Mouse (Mus musculus): ENCODE data around the gene Mgat5. TPM values are rescaled to one million over a fixed set of nuclear protein-coding genes. Genes with fewer than 3 reads are reported as not detected.

Gene Mgat5
- total and polyA plus RNA-seq, 3 experiments = 0.16 TPM; not detected in 2

GRCm38 (mm10) chr1:127235157-127235556 lies 30.3 kb downstream of the Mgat5 start:
- no peak for DNase-seq (ENCODE audit: low spot score)
- no peak for ATAC-seq (ENCODE audit: extremely low read depth, insufficient number of reproducible peaks, low FRiP score, poor library complexity, severe bottlenecking)
- H3K4me3 ChIP-seq (ENCODE audit: low read depth, low read length) = no peak overlapping the region
- TF ChIP-seq CTCF (IDR thresholded peaks at IDR 0.05; ENCODE audit: low read depth, low read length) (no peak), TAL1 (conservative IDR thresholded peaks at IDR 0.05; ENCODE audit: low read depth, low read length) (no peak), GATA2 (IDR thresholded peaks at IDR 0.05; ENCODE audit: borderline replicate concordance, low read depth, low read length) (no peak), GATA1 (IDR thresholded peaks at IDR 0.05; ENCODE audit: borderline replicate concordance, low read length) (no peak)
- H3K4me1 ChIP-seq (ENCODE audit: insufficient read depth, low read depth, low read length) = no peaks in the 10 kb centered on the region
- H3K27me3 ChIP-seq (ENCODE audit: insufficient read depth, low read length) = no peaks in the 10 kb centered on the region
- H3K36me3 ChIP-seq (replicated peaks) = no peaks in the 10 kb centered on the region
- peaks cover 75% of the 10 kb centered on the region for H3K9me3 ChIP-seq (replicated peaks)

DNA sequence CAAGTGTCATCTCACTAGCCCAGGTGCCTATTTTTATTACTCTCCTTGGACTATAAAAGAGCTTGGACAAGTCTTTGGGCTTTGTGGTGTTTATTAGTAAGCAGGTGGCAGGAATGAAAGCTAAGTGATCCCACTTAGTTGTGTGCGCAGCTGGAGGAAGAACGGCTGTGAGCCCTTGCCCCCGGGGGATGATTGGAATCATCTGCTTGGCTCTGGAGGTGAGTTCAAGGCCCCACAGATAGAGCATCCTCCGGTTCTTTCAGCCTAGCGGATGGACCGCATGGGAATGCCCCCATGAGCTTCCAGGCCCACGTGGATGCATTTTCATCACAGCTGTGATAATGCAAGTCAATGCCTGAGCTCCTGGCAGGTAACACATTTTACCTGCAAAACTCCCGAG lies 31.6 kb downstream of the Mgat5 start:
- H3K9me3 ChIP-seq (replicated peaks) = peaks cover 73% of the 10 kb centered on the region
- no peak overlapping the region for H3K4me3 ChIP-seq (ENCODE audit: low read depth, low read length)
- no peak for ATAC-seq (ENCODE audit: extremely low read depth, insufficient number of reproducible peaks, low FRiP score, poor library complexity, severe bottlenecking)

GRCm38 (mm10) chr1:127238871-127239314 lies 34.1 kb downstream of the Mgat5 start:
- Histone ChIP-seq H3K27me3 (ENCODE audit: insufficient read depth, low read length) (no peaks in the 10 kb centered on the region), H3K4me3 (ENCODE audit: low read depth, low read length) (no peak overlapping the region), H3K9me3 (replicated peaks) (peaks cover 72% of the 10 kb centered on the region), H3K4me1 (ENCODE audit: insufficient read depth, low read depth, low read length) (no peaks in the 10 kb centered on the region), H3K36me3 (replicated peaks) (no peaks in the 10 kb centered on the region)
- DNase-seq (ENCODE audit: low spot score) = no peak
- TF ChIP-seq POLR2AphosphoS5 (IDR thresholded peaks at IDR 0.05; ENCODE audit: insufficient replicate concordance, low read depth, low read length) (no peak), CTCF (IDR thresholded peaks at IDR 0.05; ENCODE audit: low read depth, low read length) (no peak), TAL1 (conservative IDR thresholded peaks at IDR 0.05; ENCODE audit: low read depth, low read length) (no peak), GATA2 (IDR thresholded peaks at IDR 0.05; ENCODE audit: borderline replicate concordance, low read depth, low read length) (no peak), GATA1 (IDR thresholded peaks at IDR 0.05; ENCODE audit: borderline replicate concordance, low read length) (no peak)
- no peak for ATAC-seq (ENCODE audit: extremely low read depth, insufficient number of reproducible peaks, low FRiP score, poor library complexity, severe bottlenecking)

More for the DNA sequence above, 31.6 kb downstream of the Mgat5 start:
- H3K27me3 ChIP-seq (ENCODE audit: insufficient read depth, low read length) = no peaks in the 10 kb centered on the region
- H3K36me3 ChIP-seq (replicated peaks) = no peaks in the 10 kb centered on the region
- H3K4me1 ChIP-seq (ENCODE audit: insufficient read depth, low read depth, low read length) = no peaks in the 10 kb centered on the region
- TF ChIP-seq TAL1 (conservative IDR thresholded peaks at IDR 0.05; ENCODE audit: low read depth, low read length) (no peak), CTCF (IDR thresholded peaks at IDR 0.05; ENCODE audit: low read depth, low read length) (no peak), POLR2AphosphoS5 (IDR thresholded peaks at IDR 0.05; ENCODE audit: insufficient replicate concordance, low read depth, low read length) (no peak), GATA2 (IDR thresholded peaks at IDR 0.05; ENCODE audit: borderline replicate concordance, low read depth, low read length) (no peak), GATA1 (IDR thresholded peaks at IDR 0.05; ENCODE audit: borderline replicate concordance, low read length) (no peak)
- no peak for DNase-seq (ENCODE audit: low spot score)

- Histone ChIP-seq H3K4me1 (ENCODE audit: insufficient read depth, low read depth, low read length) (no peaks in the 10 kb centered on the region), H3K9me3 (replicated peaks) (peaks cover 77% of the 10 kb centered on the region), H3K27me3 (ENCODE audit: insufficient read depth, low read length) (no peaks in the 10 kb centered on the region), H3K4me3 (ENCODE audit: low read depth, low read length) (no peak overlapping the region), H3K36me3 (replicated peaks) (no peaks in the 10 kb centered on the region)
- DNase-seq (ENCODE audit: low spot score) = no peak
- no peak for TF ChIP-seq GATA2 (IDR thresholded peaks at IDR 0.05; ENCODE audit: borderline replicate concordance, low read depth, low read length)
- no peak for TF ChIP-seq TAL1 (conservative IDR thresholded peaks at IDR 0.05; ENCODE audit: low read depth, low read length)
- no peak for TF ChIP-seq CTCF (IDR thresholded peaks at IDR 0.05; ENCODE audit: low read depth, low read length)
- TF ChIP-seq POLR2AphosphoS5 (IDR thresholded peaks at IDR 0.05; ENCODE audit: insufficient replicate concordance, low read depth, low read length) = no peak
- TF ChIP-seq GATA1 (IDR thresholded peaks at IDR 0.05; ENCODE audit: borderline replicate concordance, low read length) = no peak
- ATAC-seq (ENCODE audit: extremely low read depth, insufficient number of reproducible peaks, low FRiP score, poor library complexity, severe bottlenecking) = no peak
Observed at GRCm38 (mm10) chr1:127239914-127240313, 35.1 kb downstream of the Mgat5 start.

GRCm38 (mm10) chr1:127242151-127242887 lies 37.5 kb downstream of the Mgat5 start:
- TF ChIP-seq POLR2AphosphoS5 (IDR thresholded peaks at IDR 0.05; ENCODE audit: insufficient replicate concordance, low read depth, low read length) = no peak
- TF ChIP-seq GATA2 (IDR thresholded peaks at IDR 0.05; ENCODE audit: borderline replicate concordance, low read depth, low read length) = no peak
- TF ChIP-seq TAL1 (conservative IDR thresholded peaks at IDR 0.05; ENCODE audit: low read depth, low read length) = no peak
- no peak for TF ChIP-seq CTCF (IDR thresholded peaks at IDR 0.05; ENCODE audit: low read depth, low read length)
- no peak for TF ChIP-seq GATA1 (IDR thresholded peaks at IDR 0.05; ENCODE audit: borderline replicate concordance, low read length)
- H3K36me3 ChIP-seq (replicated peaks) = no peaks in the 10 kb centered on the region
- H3K4me1 ChIP-seq (ENCODE audit: insufficient read depth, low read depth, low read length) = no peaks in the 10 kb centered on the region
- ATAC-seq (ENCODE audit: extremely low read depth, insufficient number of reproducible peaks, low FRiP score, poor library complexity, severe bottlenecking) = no peak
- no peaks in the 10 kb centered on the region for H3K27me3 ChIP-seq (ENCODE audit: insufficient read depth, low read length)
- H3K4me3 ChIP-seq (ENCODE audit: low read depth, low read length) = no peak overlapping the region
- no peak for DNase-seq (ENCODE audit: low spot score)
- peaks cover 83% of the 10 kb centered on the region for H3K9me3 ChIP-seq (replicated peaks)

DNA sequence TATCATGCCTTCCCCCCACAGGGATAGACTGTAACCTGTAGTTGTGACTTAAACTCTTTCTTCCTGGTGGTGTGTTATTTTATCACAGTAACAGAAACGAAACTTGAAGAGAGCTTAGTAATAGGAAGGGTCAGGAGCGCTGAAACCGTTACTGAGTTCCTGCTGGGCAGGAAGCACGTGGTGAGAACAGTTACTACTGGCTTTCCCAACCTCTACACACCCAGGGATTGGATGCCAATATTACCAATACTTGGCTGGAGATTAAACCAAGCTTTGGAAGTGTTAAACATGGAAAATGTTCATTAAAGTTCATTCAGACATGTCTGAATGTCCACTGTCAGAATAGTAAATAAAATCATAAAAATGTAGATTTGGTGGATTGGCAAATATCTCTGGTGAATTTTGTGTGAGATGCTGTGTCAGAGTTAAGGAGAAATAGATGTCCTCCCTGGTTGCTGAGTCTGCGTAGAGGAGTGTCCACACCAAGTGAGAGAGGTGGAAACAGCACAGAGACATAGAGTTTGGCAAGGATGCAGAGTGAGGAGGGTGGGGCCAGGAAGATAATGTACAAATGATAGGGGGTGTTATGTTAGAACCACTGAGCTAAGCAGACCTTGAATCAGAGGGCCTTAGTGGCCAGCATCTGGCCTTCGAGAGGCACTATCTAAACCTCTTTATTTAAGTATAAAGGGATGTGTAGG lies 38.2 kb downstream of the Mgat5 start:
- TF ChIP-seq CTCF (IDR thresholded peaks at IDR 0.05; ENCODE audit: low read depth, low read length) (no peak), TAL1 (conservative IDR thresholded peaks at IDR 0.05; ENCODE audit: low read depth, low read length) (no peak), GATA2 (IDR thresholded peaks at IDR 0.05; ENCODE audit: borderline replicate concordance, low read depth, low read length) (no peak), GATA1 (IDR thresholded peaks at IDR 0.05; ENCODE audit: borderline replicate concordance, low read length) (no peak), POLR2AphosphoS5 (IDR thresholded peaks at IDR 0.05; ENCODE audit: insufficient replicate concordance, low read depth, low read length) (no peak)
- Histone ChIP-seq H3K27me3 (ENCODE audit: insufficient read depth, low read length) (no peaks in the 10 kb centered on the region), H3K4me3 (ENCODE audit: low read depth, low read length) (no peak overlapping the region), H3K4me1 (ENCODE audit: insufficient read depth, low read depth, low read length) (no peaks in the 10 kb centered on the region), H3K36me3 (replicated peaks) (no peaks in the 10 kb centered on the region), H3K9me3 (replicated peaks) (peaks cover 81% of the 10 kb centered on the region)
- DNase-seq (ENCODE audit: low spot score) (no peak), ATAC-seq (ENCODE audit: extremely low read depth, insufficient number of reproducible peaks, low FRiP score, poor library complexity, severe bottlenecking) (no peak)

All from G1E (cell line).